Mouse (Mus musculus) ES-E14 (cell line): ENCODE results near the gene Gm49425. TPM values are rescaled to one million over a fixed set of nuclear protein-coding genes. Genes with fewer than 3 reads are reported as not detected.

Experiments used
- DNase-seq: peaks from one replicate; pipeline ENCODE4 v3.0.0-alpha.2; 2013; ENCODE audit warnings: low read depth, low spot score
- H3K27ac ChIP-seq: 2 replicates; pipeline ENCODE4 v1.5.1; 2012; ENCODE audit warnings: low read depth, mild to moderate bottlenecking, low read length, moderate library complexity, mixed read lengths; ENCODE audit not compliant: poor library complexity, insufficient read depth, severe bottlenecking
- H3K36me3 ChIP-seq: 2 replicates; pipeline ENCODE4 v1.6.1; 2012; ENCODE audit warnings: mild to moderate bottlenecking, low read length, moderate library complexity, mixed read lengths; ENCODE audit not compliant: control insufficient read depth, poor library complexity, insufficient read depth, severe bottlenecking
- H3K4me1 ChIP-seq, 2 experiments: fragments of 150-350 bp in 1 of 2; sonication (generic) in 1 of 2; 2 replicates each; pipeline ENCODE4 v1.6.1; 2012; ENCODE audit warnings: low read length in 2 of 2, mild to moderate bottlenecking in 1 of 2, mixed read lengths in 1 of 2; ENCODE audit not compliant: control insufficient read depth in 2 of 2, insufficient read depth in 2 of 2, poor library complexity in 1 of 2
- H3K4me3 ChIP-seq, 2 experiments: fragments of 150-350 bp in 1 of 2; sonication (generic) in 1 of 2; 2 replicates each; pipeline ENCODE4 v1.5.1; 2012; ENCODE audit warnings: low read length in 2 of 2, low read depth in 1 of 2, mild to moderate bottlenecking in 1 of 2, mixed read lengths in 1 of 2; ENCODE audit not compliant: insufficient read depth in 1 of 2, poor library complexity in 1 of 2, severe bottlenecking in 1 of 2
- H3K9ac ChIP-seq: 2 replicates; pipeline ENCODE4 v1.6.1; 2012; ENCODE audit warnings: low read depth, mild to moderate bottlenecking, low read length, mixed read lengths; ENCODE audit not compliant: poor library complexity, insufficient read depth, severe bottlenecking
- H3K9me3 ChIP-seq: fragments of 150-350 bp; sonication (generic); 2 replicates; pipeline ENCODE4 v1.6.1; 2012; ENCODE audit warnings: low read depth, mild to moderate bottlenecking, low read length; ENCODE audit not compliant: control insufficient read depth, insufficient read depth
- CHD2 ChIP-seq: IDR thresholded peaks from 2 replicates; pipeline ENCODE4 v1.6.1; 2014; ENCODE audit warnings: mild to moderate bottlenecking, low read depth, low read length, inconsistent platforms
- HCFC1 ChIP-seq: IDR thresholded peaks from 2 replicates; pipeline ENCODE4 v1.6.1; 2012; ENCODE audit warnings: low read length, inconsistent platforms, borderline replicate concordance; ENCODE audit not compliant: insufficient read depth
- MAFK ChIP-seq: IDR thresholded peaks from 2 replicates; pipeline ENCODE4 v1.6.1; 2014; ENCODE audit warnings: mild to moderate bottlenecking, low read depth, low read length, inconsistent platforms; ENCODE audit not compliant: insufficient read depth
- ZC3H11A ChIP-seq: IDR thresholded peaks from 2 replicates; pipeline ENCODE4 v1.6.1; 2012; ENCODE audit warnings: low read depth, mild to moderate bottlenecking, inconsistent platforms, low read length, borderline replicate concordance
- ZNF384 ChIP-seq: IDR thresholded peaks from 2 replicates; pipeline ENCODE4 v1.6.1; 2012; ENCODE audit warnings: low read depth, low read length, inconsistent platforms
- in situ Hi-C, 2 experiments: fragments of 600-800 bp; cut with MboI; formaldehyde crosslinking; loops; one replicate each; pipeline ENCODE4 v1.15.1; 2025; ENCODE audit warnings: low sequenced_read_pairs in 2 of 2, inconsistent platforms in 1 of 2; ENCODE audit not compliant: unreplicated experiment in 2 of 2
- total RNA-seq: library from RNA; depleted of rRNA; stranded (reverse); fragments of 300-350 nt; gene quantifications from 2 replicates; pipeline ENCODE4 v1.2.3, GENCODE M21; 2012

The Gm49425 gene
- total RNA-seq, 1 experiment = not detected

- Histone ChIP-seq H3K4me3 (no peak overlapping the region), H3K4me1 (no peaks in the 10 kb centered on the region), H3K9ac (no peak overlapping the region), H3K9me3 (no peaks in the 10 kb centered on the region), H3K36me3 (no peaks in the 10 kb centered on the region), H3K27ac (no peak overlapping the region)
- no peak for DNase-seq
- TF ChIP-seq MAFK (no peak), ZC3H11A (no peak), ZNF384 (no peak), HCFC1 (no peak), CHD2 (no peak)
- in situ Hi-C loops = no loop called here
Measured at GRCm38 (mm10) chr15:101484939-101485338, 32.1 kb downstream of the Gm49425 start.

DNA sequence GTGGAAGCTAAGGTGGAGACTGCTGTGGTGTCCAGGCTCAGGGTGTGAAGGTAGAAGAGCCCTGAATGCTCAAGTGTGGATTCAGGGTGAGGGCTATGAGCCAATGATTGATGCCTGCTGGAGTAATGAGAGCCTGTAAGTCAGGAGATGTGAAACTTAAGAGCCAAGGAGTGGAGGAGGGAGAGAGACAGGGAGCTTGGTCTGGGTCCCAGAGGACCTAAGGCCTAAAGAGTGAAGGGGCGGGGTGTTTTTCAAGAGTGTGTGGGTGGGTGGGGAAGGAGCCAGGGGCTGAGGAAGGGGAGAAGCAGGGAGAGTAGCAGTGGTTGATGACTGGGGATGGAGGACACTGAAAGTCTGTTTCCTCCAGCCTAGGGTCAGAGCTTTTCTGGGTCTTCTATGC is 33.4 kb downstream of the Gm49425 start:
- H3K27ac ChIP-seq = no peak overlapping the region
- H3K4me3 ChIP-seq = no peak overlapping the region
- DNase-seq = no peak
- TF ChIP-seq MAFK (no peak), ZNF384 (no peak), HCFC1 (no peak), ZC3H11A (no peak), CHD2 (no peak)
- no peaks in the 10 kb centered on the region for H3K36me3 ChIP-seq
- no peak overlapping the region for H3K9ac ChIP-seq
- H3K4me1 ChIP-seq = no peaks in the 10 kb centered on the region
- no peaks in the 10 kb centered on the region for H3K9me3 ChIP-seq
- in situ Hi-C loops = no loop called here

DNA sequence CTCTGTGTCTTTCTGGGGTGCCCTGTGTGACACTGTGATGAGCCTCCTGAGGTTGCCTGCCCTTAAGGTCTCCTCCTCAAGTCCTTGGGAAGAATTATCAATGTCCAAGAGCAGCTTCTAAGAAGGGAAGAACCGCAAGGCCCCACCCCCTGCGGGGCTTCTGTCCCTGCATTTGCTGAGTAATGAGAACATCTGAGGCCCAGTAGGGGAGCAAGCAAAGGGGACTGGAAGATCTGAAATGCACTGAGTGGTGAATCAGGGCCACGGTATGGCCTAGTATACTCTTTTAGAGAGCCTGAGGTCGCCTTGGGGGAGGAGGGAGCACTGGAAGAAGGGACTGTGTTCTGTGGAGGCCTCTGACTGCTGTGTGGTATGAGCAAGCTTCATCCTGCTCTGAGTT is 35.0 kb downstream of the Gm49425 start:
- in situ Hi-C loops = no loop called here
- TF ChIP-seq ZC3H11A = no peak
- no peak for TF ChIP-seq HCFC1
- TF ChIP-seq ZNF384 = no peak
- H3K4me3 ChIP-seq = no peak overlapping the region
- H3K36me3 ChIP-seq = no peaks in the 10 kb centered on the region
- H3K4me1 ChIP-seq = no peaks in the 10 kb centered on the region
- DNase-seq = no peak
- H3K9me3 ChIP-seq = no peaks in the 10 kb centered on the region
- H3K9ac ChIP-seq = no peak overlapping the region
- H3K27ac ChIP-seq = no peak overlapping the region

- Histone ChIP-seq H3K9me3 (no peaks in the 10 kb centered on the region), H3K9ac (no peak overlapping the region), H3K4me3 (no peak overlapping the region), H3K27ac (no peak overlapping the region), H3K36me3 (no peaks in the 10 kb centered on the region), H3K4me1 (no peaks in the 10 kb centered on the region)
- DNase-seq = no peak
- in situ Hi-C loops = no loop called here
- TF ChIP-seq MAFK (no peak), HCFC1 (no peak)
Measured at GRCm38 (mm10) chr15:101479666-101480060, 37.4 kb downstream of the Gm49425 start.

DNA sequence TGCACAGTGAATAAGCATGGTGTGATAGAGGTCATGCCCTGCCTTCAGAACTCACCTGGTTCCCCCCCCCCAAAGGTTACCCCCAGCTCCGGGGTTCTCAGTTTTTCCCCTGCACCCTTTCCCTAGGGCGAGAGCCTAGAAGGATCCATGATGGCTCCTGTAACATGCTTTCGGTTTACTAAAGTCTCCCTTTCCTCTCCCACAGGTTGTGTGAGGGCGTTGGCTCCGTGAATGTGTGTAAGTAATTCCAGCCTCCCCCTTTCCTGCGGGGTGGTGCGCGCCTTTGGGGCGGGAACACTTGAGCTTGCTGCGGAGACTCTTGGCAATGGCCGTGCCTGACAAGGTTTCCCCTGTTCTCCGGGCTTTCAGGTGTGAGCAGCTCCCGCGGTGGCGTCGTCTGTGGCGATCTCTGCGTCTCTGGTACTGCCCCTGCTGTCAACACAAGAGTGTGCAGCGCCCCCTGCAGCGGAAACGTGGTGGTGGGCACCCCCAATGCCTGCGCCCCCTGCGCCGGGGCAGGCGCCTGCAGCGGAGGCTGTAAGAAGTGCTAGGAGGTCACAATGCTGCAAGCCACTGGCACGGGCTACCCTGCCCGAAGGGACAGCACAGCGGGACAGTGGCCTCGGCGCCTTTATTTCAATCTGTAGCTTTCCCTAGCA is 37.9 kb downstream of the Gm49425 start:
- DNase-seq = no peak
- no peak overlapping the region for H3K4me3 ChIP-seq
- H3K27ac ChIP-seq = no peak overlapping the region

More for the DNA sequence above, 37.9 kb downstream of the Gm49425 start:
- Histone ChIP-seq H3K9ac (no peak overlapping the region), H3K9me3 (no peaks in the 10 kb centered on the region), H3K36me3 (no peaks in the 10 kb centered on the region), H3K4me1 (no peaks in the 10 kb centered on the region)
- in situ Hi-C loops = no loop called here
- TF ChIP-seq HCFC1 (no peak), CHD2 (no peak), MAFK (no peak), ZNF384 (no peak), ZC3H11A (no peak)
